Mouse (Mus musculus) embryonic facial prominence, embryonic 10.5 days (tissue): ENCODE results near the gene Fam214a. TPM values are rescaled to one million over a fixed set of nuclear protein-coding genes. Genes with fewer than 3 reads are reported as not detected.
A peak's percentile ranks its signal among the peaks of the same experiment; 100 is the strongest.

Experiments used
- DNase-seq: peaks from one replicate; pipeline ENCODE4 v3.0.0-alpha.2; 2017; ENCODE audit warnings: low spot score
- H3K27ac ChIP-seq: fragments of 300-500 bp; sonication (generic); replicated peaks from 2 replicates; pipeline ENCODE4 v1.5.1; 2016; ENCODE audit warnings: mild to moderate bottlenecking
- H3K27me3 ChIP-seq: fragments of 300-500 bp; sonication (generic); replicated peaks from 2 replicates; pipeline ENCODE4 v1.6.1; 2016; ENCODE audit warnings: low read depth, mild to moderate bottlenecking; ENCODE audit not compliant: poor library complexity, severe bottlenecking
- H3K36me3 ChIP-seq: fragments of 300-500 bp; sonication (generic); replicated peaks from 2 replicates; pipeline ENCODE4 v1.6.1; 2016; ENCODE audit warnings: mild to moderate bottlenecking, moderate library complexity
- H3K4me1 ChIP-seq: fragments of 300-500 bp; sonication (generic); 2 replicates; pipeline ENCODE4 v1.6.1; 2016
- H3K4me3 ChIP-seq: fragments of 300-500 bp; sonication (generic); 2 replicates; pipeline ENCODE4 v1.5.1; 2016; ENCODE audit warnings: mild to moderate bottlenecking, moderate library complexity
- H3K9me3 ChIP-seq: fragments of 300-500 bp; sonication (generic); 2 replicates; pipeline ENCODE4 v1.6.1; 2016; ENCODE audit warnings: mild to moderate bottlenecking
- WGBS: fragments of 180-500 bp; shearing (Covaris S2); methylation state at CpG from one replicate; pipeline ENCODE4 v1.1.7; 2016; 5-methylcytosine and 5-hydroxymethylcytosine counted together
- polyA plus RNA-seq: library from polyadenylated mRNA; unstranded; fragments of >200 nt; fragmentation: Nextera tagmentation; extraction: Ambion mirVana; gene quantifications from 2 replicates; pipeline ENCODE4 v1.2.1, GENCODE M21; 2016

Gene Fam214a
- polyA plus RNA-seq, 1 experiment from 2014 or later, result 8.6 TPM

- Histone ChIP-seq H3K27ac (no peak overlapping the region), H3K36me3 (peaks cover 4% of the 10 kb centered on the region; the same call in 1 of the 2 replicates), H3K4me1 (peaks cover 17% of the 10 kb centered on the region), H3K27me3 (no peaks in the 10 kb centered on the region), H3K9me3 (no peaks in the 10 kb centered on the region), H3K4me3 (no peak overlapping the region)
- 83% methylated on average over 2 of the region's 2 CpGs for WGBS
- no peak for DNase-seq
These were observed 1.7 kb downstream of the Fam214a start for GRCm38 (mm10) chr9:74954387-74954786.

- DNase-seq, result no peak
- Histone ChIP-seq H3K9me3 (no peaks in the 10 kb centered on the region), H3K27ac (no peak overlapping the region), H3K27me3 (no peaks in the 10 kb centered on the region), H3K4me3 (no peak overlapping the region), H3K4me1 (peaks cover 10% of the 10 kb centered on the region), H3K36me3 (peaks cover 4% of the 10 kb centered on the region; the same call in 1 of the 2 replicates)
- WGBS, result 63% methylated on average over 6 of the region's 6 CpGs
These were observed 7.9 kb downstream of the Fam214a start for GRCm38 (mm10) chr9:74960630-74961029.

GRCm38 (mm10) chr9:74961073-74961575, 8.4 kb downstream of the Fam214a start:
- DNase-seq, result peak; percentile 39
- peaks cover under 1% of the 10 kb centered on the region; the same call in 1 of the 2 replicates for H3K36me3 ChIP-seq
- H3K4me3 ChIP-seq, result peak overlapping the region; percentile 24; the same call in 1 of the 2 replicates
- WGBS, result 10% methylated on average over 14 of the region's 14 CpGs
- H3K9me3 ChIP-seq, result no peaks in the 10 kb centered on the region
- H3K4me1 ChIP-seq, result peaks cover 10% of the 10 kb centered on the region
- H3K27ac ChIP-seq, result 0 out of 2 replicates have a peak overlapping the region, but pooled peaks have one; percentile 20
- H3K27me3 ChIP-seq, result no peaks in the 10 kb centered on the region

GRCm38 (mm10) chr9:74963953-74964352, 11.3 kb downstream of the Fam214a start:
- Histone ChIP-seq H3K27ac (no peak overlapping the region), H3K9me3 (no peaks in the 10 kb centered on the region), H3K36me3 (no peaks in the 10 kb centered on the region), H3K4me3 (no peak overlapping the region), H3K27me3 (no peaks in the 10 kb centered on the region), H3K4me1 (peaks cover 24% of the 10 kb centered on the region)
- WGBS, result 78% methylated on average over 2 of the region's 2 CpGs
- no peak for DNase-seq

- WGBS, result 90% methylated on average over 10 of the region's 10 CpGs
- Histone ChIP-seq H3K9me3 (no peaks in the 10 kb centered on the region), H3K27me3 (no peaks in the 10 kb centered on the region), H3K27ac (no peak overlapping the region), H3K36me3 (no peaks in the 10 kb centered on the region), H3K4me3 (no peak overlapping the region), H3K4me1 (peaks cover 24% of the 10 kb centered on the region)
- no peak for DNase-seq
These were observed 12.2 kb downstream of the Fam214a start for GRCm38 (mm10) chr9:74964866-74965384.

- Histone ChIP-seq H3K9me3 (no peaks in the 10 kb centered on the region), H3K4me1 (peaks cover 18% of the 10 kb centered on the region), H3K27me3 (no peaks in the 10 kb centered on the region), H3K36me3 (no peaks in the 10 kb centered on the region), H3K27ac (no peak overlapping the region), H3K4me3 (no peak overlapping the region)
- WGBS, result 85% methylated on average over 4 of the region's 4 CpGs
- DNase-seq, result no peak
These were observed 13.5 kb downstream of the Fam214a start for GRCm38 (mm10) chr9:74966200-74966599.

- DNase-seq, result no peak
- Histone ChIP-seq H3K9me3 (no peaks in the 10 kb centered on the region), H3K4me3 (no peak overlapping the region), H3K4me1 (peaks cover 14% of the 10 kb centered on the region), H3K27me3 (no peaks in the 10 kb centered on the region), H3K36me3 (no peaks in the 10 kb centered on the region), H3K27ac (no peak overlapping the region)
- 87% methylated on average over 8 of the region's 8 CpGs for WGBS
These were observed 16.2 kb downstream of the Fam214a start for GRCm38 (mm10) chr9:74968647-74969428.

GRCm38 (mm10) chr9:74970591-74970990, 17.9 kb downstream of the Fam214a start:
- peaks cover 27% of the 10 kb centered on the region for H3K4me1 ChIP-seq
- H3K27ac ChIP-seq, result no peak overlapping the region
- no peak for DNase-seq
- WGBS, result 85% methylated on average over 1 of the region's 1 CpGs
- H3K36me3 ChIP-seq, result no peaks in the 10 kb centered on the region
- no peaks in the 10 kb centered on the region; the same call in 1 of the 2 replicates for H3K27me3 ChIP-seq
- no peaks in the 10 kb centered on the region for H3K9me3 ChIP-seq
- H3K4me3 ChIP-seq, result no peak overlapping the region

- Histone ChIP-seq H3K27ac (no peak overlapping the region), H3K4me1 (peaks cover 34% of the 10 kb centered on the region), H3K36me3 (no peaks in the 10 kb centered on the region), H3K27me3 (no peaks in the 10 kb centered on the region; the same call in 1 of the 2 replicates), H3K4me3 (no peak overlapping the region), H3K9me3 (no peaks in the 10 kb centered on the region)
- no peak for DNase-seq
- WGBS, result 89% methylated on average over 12 of the region's 12 CpGs
These were observed 18.7 kb downstream of the Fam214a start for GRCm38 (mm10) chr9:74971191-74971976.

- Histone ChIP-seq H3K4me3 (no peak overlapping the region), H3K4me1 (peaks cover 34% of the 10 kb centered on the region), H3K9me3 (no peaks in the 10 kb centered on the region), H3K27me3 (no peaks in the 10 kb centered on the region; the same call in 1 of the 2 replicates), H3K27ac (no peak overlapping the region), H3K36me3 (no peaks in the 10 kb centered on the region)
- DNase-seq, result no peak
- 86% methylated on average over 5 of the region's 5 CpGs for WGBS
These were observed 20.1 kb downstream of the Fam214a start for GRCm38 (mm10) chr9:74972736-74973135.

GRCm38 (mm10) chr9:74973154-74973553, 20.5 kb downstream of the Fam214a start:
- Histone ChIP-seq H3K4me3 (no peak overlapping the region), H3K9me3 (no peaks in the 10 kb centered on the region), H3K27me3 (no peaks in the 10 kb centered on the region; the same call in 1 of the 2 replicates), H3K27ac (no peak overlapping the region), H3K4me1 (peaks cover 30% of the 10 kb centered on the region), H3K36me3 (no peaks in the 10 kb centered on the region)
- 86% methylated on average over 4 of the region's 4 CpGs for WGBS
- no peak for DNase-seq

GRCm38 (mm10) chr9:74974758-74975157, 22.1 kb downstream of the Fam214a start:
- Histone ChIP-seq H3K4me3 (peak overlapping the region; percentile 32; the same call in 1 of the 2 replicates), H3K27ac (peak overlapping the region; percentile 26), H3K27me3 (peaks cover 7% of the 10 kb centered on the region; the same call in 1 of the 2 replicates), H3K9me3 (no peaks in the 10 kb centered on the region), H3K4me1 (peaks cover 24% of the 10 kb centered on the region), H3K36me3 (no peaks in the 10 kb centered on the region)
- DNase-seq, result peak; percentile 48
- WGBS, result 3% methylated on average over 11 of the region's 11 CpGs
